Mouse (Mus musculus) embryonic fibroblast, embryonic 13.5 days (primary cell): ENCODE measurements around the gene Gmfg.

Source experiments
- CTCF ChIP-seq: IDR thresholded peaks from 2 replicates; pipeline ENCODE4 v1.5.1; 2011; ENCODE audit warnings: mild to moderate bottlenecking, control low read depth, low read length, moderate library complexity, borderline replicate concordance; ENCODE audit not compliant: insufficient read depth
- POLR2A ChIP-seq: IDR thresholded peaks from 2 replicates; pipeline ENCODE4 v1.6.1; 2011; ENCODE audit warnings: low read depth, mild to moderate bottlenecking, control low read depth, low read length, moderate library complexity

DNA sequence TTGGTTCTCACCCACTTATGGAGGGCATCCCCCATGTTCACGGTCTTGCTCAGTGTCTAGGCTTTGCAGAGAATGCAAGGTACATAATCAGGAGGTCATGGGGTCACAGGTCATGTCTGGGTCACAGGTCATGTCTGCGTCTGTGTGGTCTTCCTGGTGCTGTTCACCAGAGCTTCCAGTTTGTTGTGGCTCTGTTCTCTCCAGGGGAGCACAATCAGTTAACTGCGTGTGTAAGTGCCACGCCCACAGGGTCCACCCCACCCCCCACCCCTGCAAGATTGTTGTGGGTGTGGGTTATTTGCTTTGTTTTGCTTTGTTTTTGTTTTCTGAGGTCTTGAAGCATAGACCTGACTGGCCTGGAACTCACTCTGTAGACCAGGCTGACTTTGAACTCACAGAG lies 46.9 kb downstream of the Gmfg start:
- TF ChIP-seq CTCF (no peak), POLR2A (no peak)
